Mouse (Mus musculus) heart, postnatal 0 days (tissue): ENCODE measurements around the gene Htr3a.

ENCODE experiments used
- CTCF ChIP-seq: IDR thresholded peaks from 2 replicates; pipeline ENCODE4 v1.5.1; 2016; ENCODE audit warnings: antibody characterized with exemption, control low read depth, low read depth
- EP300 ChIP-seq: IDR thresholded peaks from 2 replicates; pipeline ENCODE4 v1.6.1; 2016; ENCODE audit warnings: antibody characterized with exemption, low read depth

- TF ChIP-seq EP300 (no peak), CTCF (peak; percentile 85)
These were observed 16.9 kb downstream of the Htr3a start for GRCm38 (mm10) chr9:48893986-48894385.
